8 mouse cellular contexts compared by ENCODE assay signal in genomic region chr5:112283543-112284202, GRCm38 (mm10). TPM values are rescaled to one million over a fixed set of nuclear protein-coding genes. Genes with fewer than 3 reads are reported as not detected.
A peak's percentile ranks its signal among the peaks of the same experiment; 100 is the strongest.
DNase-seq lines count a peak whose midpoint lies in the region; ATAC-seq and TF ChIP-seq lines count a peak whose summit lies in the region.

No protein-coding gene starts in this region.

- no peak overlapping the region for H3K4me3 ChIP-seq in layer of hippocampus, adult 2 months

- 0 out of 2 replicates have a peak, but pooled peaks have one; percentile 3 for ATAC-seq in megakaryocyte progenitor cell, adult 5-6 weeks (replicated peaks; ENCODE audit: poor library complexity)
- no peak for ATAC-seq in monocyte, adult 5-6 weeks (replicated peaks; ENCODE audit: insufficient number of reproducible peaks, low FRiP score, low TSS enrichment, poor library complexity, severe bottlenecking)

- DNase-seq in layer of hippocampus, adult 2 months (ENCODE audit: low spot score in 2 of 2): no peak
- no peak for DNase-seq in layer of hippocampus, adult 9-11 months
- DNase-seq in heart, adult 8-10 months (ENCODE audit: low spot score): peak; percentile 80
- peak; percentile 75 for DNase-seq in kidney, postnatal 14 days
- no peak for DNase-seq in ovary, postnatal 36 days (ENCODE audit: low spot score)
- no peak for DNase-seq in embryo, embryonic 11 days

- peak overlapping the region; percentile 46; the same call in 1 of the 2 replicates for H3K27ac ChIP-seq in layer of hippocampus, adult 2 months

- no peak for TF ChIP-seq CTCF in layer of hippocampus, adult 2 months (conservative IDR thresholded peaks at IDR 0.05)

RNA-seq across cellular contexts. Expression of gene Tpst2, which starts 7.2 kb away (rescaled TPM):
- total RNA-seq in layer of hippocampus, adult 2 months (2021): 10 to 100 TPM; 45.3 to 45.4 TPM
- 10 to 100 TPM; 32.2 to 47.1 (median 37.1) TPM for total RNA-seq in heart, adult 8-10 months (2022)
- total RNA-seq in megakaryocyte progenitor cell, adult 5-6 weeks (2015): 22.6 and 29.6 TPM in 2 replicates
- 31.4 and 45.3 TPM in 2 replicates for total RNA-seq in megakaryocyte progenitor cell, adult 5-6 weeks (2017)
- total RNA-seq in monocyte, adult 5-6 weeks (2017): 60.8 to 104 TPM (median 99.4 TPM) in 3 replicates

RNA-seq across cellular contexts. Expression of gene Crybb1, which starts 28.1 kb away (rescaled TPM):
- 1 to 10 TPM; 6.4 to 7.8 TPM for total RNA-seq in layer of hippocampus, adult 2 months (2021)
- 1 to 10 TPM; 2.0 to 3.4 (median 2.7) TPM for total RNA-seq in heart, adult 8-10 months (2022)
- total RNA-seq in megakaryocyte progenitor cell, adult 5-6 weeks (2015): not detected in 2 replicates
- total RNA-seq in megakaryocyte progenitor cell, adult 5-6 weeks (2017): not detected in 2 replicates
- not detected in 3 replicates for total RNA-seq in monocyte, adult 5-6 weeks (2017)

RNA-seq across cellular contexts. Expression of gene Cryba4, which starts 31.4 kb away (rescaled TPM):
- total RNA-seq in layer of hippocampus, adult 2 months (2021): 1 to 10 TPM; 1.0 to 1.5 TPM
- 10 to 100 TPM in 1 of 4 experiments, 1 to 10 TPM in 3; 7.6 to 10.4 (median 8.5) TPM for total RNA-seq in heart, adult 8-10 months (2022)
- not detected in 2 replicates for total RNA-seq in megakaryocyte progenitor cell, adult 5-6 weeks (2015)
- not detected in 2 replicates for total RNA-seq in megakaryocyte progenitor cell, adult 5-6 weeks (2017)
- 1.8 to 2.1 TPM in 2 of 3 replicates, not detected in the other for total RNA-seq in monocyte, adult 5-6 weeks (2017)

RNA-seq across cellular contexts. Expression of gene Tfip11, which starts 42.5 kb away (rescaled TPM):
- 10 to 100 TPM; 40.6 to 40.8 TPM for total RNA-seq in layer of hippocampus, adult 2 months (2021)
- 10 to 100 TPM; 17.0 to 19.1 (median 18.4) TPM for total RNA-seq in heart, adult 8-10 months (2022)
- total RNA-seq in megakaryocyte progenitor cell, adult 5-6 weeks (2015): 12.9 and 16.2 TPM in 2 replicates
- 12.9 and 20.1 TPM in 2 replicates for total RNA-seq in megakaryocyte progenitor cell, adult 5-6 weeks (2017)
- 30.1 to 62.0 TPM (median 39.9 TPM) in 3 replicates for total RNA-seq in monocyte, adult 5-6 weeks (2017)

RNA-seq across cellular contexts. Expression of gene Srrd, which starts 59.2 kb away (rescaled TPM):
- 10 to 100 TPM; 21.4 to 30.4 TPM for total RNA-seq in layer of hippocampus, adult 2 months (2021)
- total RNA-seq in heart, adult 8-10 months (2022): 1 to 10 TPM; 7.8 to 9.4 (median 8.3) TPM
- total RNA-seq in megakaryocyte progenitor cell, adult 5-6 weeks (2015): 33.7 and 40.2 TPM in 2 replicates
- 15.1 and 18.5 TPM in 2 replicates for total RNA-seq in megakaryocyte progenitor cell, adult 5-6 weeks (2017)
- total RNA-seq in monocyte, adult 5-6 weeks (2017): 11.1 to 14.9 TPM (median 12.8 TPM) in 3 replicates

Comparison
In these comparisons a context has a peak if more than half of its experiments do, and no peak if none do; other contexts are left out.
1. DNase-seq: peak in heart, adult 8-10 months (single experiment) and kidney, postnatal 14 days (single experiment); none in layer of hippocampus, adult 2 months (0 of 2), layer of hippocampus, adult 9-11 months (single experiment), ovary, postnatal 36 days (single experiment) and embryo, embryonic 11 days (single experiment).